Mouse (Mus musculus) midbrain, embryonic 13.5 days (tissue): ENCODE results near the gene Kctd15. TPM values are rescaled to one million over a fixed set of nuclear protein-coding genes. Genes with fewer than 3 reads are reported as not detected.

Source experiments
- ATAC-seq: fragments of 200-750 bp; cut with Nextera tagmentation; 2 replicates; pipeline ENCODE4 v1.8.0; 2017; ENCODE audit warnings: mild to moderate bottlenecking, moderate TSS enrichment, moderate library complexity
- H3K27ac ChIP-seq: fragments of 300-500 bp; sonication (generic); 2 replicates; pipeline ENCODE4 v1.5.1; 2015; ENCODE audit warnings: inconsistent platforms, mild to moderate bottlenecking, moderate library complexity
- H3K27me3 ChIP-seq: fragments of 300-500 bp; sonication (generic); 2 replicates; pipeline ENCODE4 v1.6.1; 2015; ENCODE audit warnings: mild to moderate bottlenecking, inconsistent platforms
- H3K36me3 ChIP-seq: fragments of 300-500 bp; sonication (generic); 2 replicates; pipeline ENCODE4 v1.6.1; 2015; ENCODE audit warnings: mild to moderate bottlenecking, inconsistent platforms
- H3K4me1 ChIP-seq: fragments of 300-500 bp; sonication (generic); replicated peaks from 2 replicates; pipeline ENCODE4 v1.6.1; 2015; ENCODE audit warnings: inconsistent platforms
- H3K4me2 ChIP-seq: fragments of 300-500 bp; sonication (generic); replicated peaks from 2 replicates; pipeline ENCODE4 v1.6.1; 2015; ENCODE audit warnings: moderate library complexity, mild to moderate bottlenecking, inconsistent platforms
- H3K4me3 ChIP-seq: fragments of 300-500 bp; sonication (generic); replicated peaks from 2 replicates; pipeline ENCODE4 v1.5.1; 2015; ENCODE audit warnings: mild to moderate bottlenecking, inconsistent platforms
- H3K9ac ChIP-seq: fragments of 300-500 bp; sonication (generic); replicated peaks from 2 replicates; pipeline ENCODE4 v1.6.1; 2015; ENCODE audit warnings: mild to moderate bottlenecking, inconsistent platforms
- H3K9me3 ChIP-seq: fragments of 300-500 bp; sonication (generic); 2 replicates; pipeline ENCODE4 v1.6.1; 2016; ENCODE audit warnings: mild to moderate bottlenecking, inconsistent platforms
- WGBS: fragments of 180-500 bp; shearing (Covaris S2); methylation state at CpG from one replicate; pipeline ENCODE4 v1.1.7; 2015; 5-methylcytosine and 5-hydroxymethylcytosine counted together
- polyA plus RNA-seq: library from polyadenylated mRNA; unstranded; fragments of >200 nt; fragmentation: Nextera tagmentation; extraction: Ambion mirVana; gene quantifications from 2 replicates; pipeline ENCODE4 v1.2.1, GENCODE M21; 2015

The Kctd15 gene
- polyA plus RNA-seq, 1 experiment from 2014 or later, result 42.8 TPM

- Histone ChIP-seq H3K27me3 (no peaks in the 10 kb centered on the region), H3K4me2 (no peak overlapping the region), H3K4me1 (peaks cover 41% of the 10 kb centered on the region), H3K9me3 (no peaks in the 10 kb centered on the region), H3K9ac (no peak overlapping the region), H3K36me3 (peaks cover 94% of the 10 kb centered on the region), H3K4me3 (no peak overlapping the region), H3K27ac (no peak overlapping the region)
- 82% methylated on average over 6 of the region's 6 CpGs for WGBS
- no peak for ATAC-seq
Measured at GRCm38 (mm10) chr7:34643329-34643728, 13.2 kb downstream of the Kctd15 start.

- Histone ChIP-seq H3K9me3 (no peaks in the 10 kb centered on the region), H3K4me1 (peaks cover 31% of the 10 kb centered on the region), H3K4me3 (no peak overlapping the region), H3K27ac (peak overlapping the region; percentile 35; the same call in 1 of the 2 replicates), H3K36me3 (peaks cover 80% of the 10 kb centered on the region), H3K4me2 (no peak overlapping the region), H3K9ac (0 out of 2 replicates have a peak overlapping the region, but pooled peaks have one; percentile 19), H3K27me3 (no peaks in the 10 kb centered on the region)
- 92% methylated on average over 13 of the region's 13 CpGs for WGBS
- ATAC-seq, result no peak
Measured at GRCm38 (mm10) chr7:34641968-34642367, 14.6 kb downstream of the Kctd15 start.

DNA sequence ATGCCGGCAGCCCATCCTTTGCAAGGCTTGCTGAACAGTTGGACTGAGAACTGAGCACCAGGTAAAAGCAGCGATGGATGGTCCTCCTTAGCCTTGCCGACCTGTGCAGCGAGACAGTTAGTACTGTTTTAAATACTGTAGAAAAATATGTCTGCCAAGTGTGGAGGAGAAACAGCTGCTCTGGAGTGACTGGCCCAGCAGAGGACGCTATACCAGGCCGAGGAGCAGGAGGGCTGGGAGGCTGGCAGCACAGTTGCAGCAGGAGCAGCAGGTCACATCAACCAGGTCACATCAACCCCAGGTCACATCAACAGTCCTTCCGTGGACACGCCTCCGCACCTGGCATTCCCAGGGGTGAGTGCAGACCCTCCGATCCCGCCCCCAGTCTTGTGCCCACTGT lies 16.7 kb downstream of the Kctd15 start:
- Histone ChIP-seq H3K36me3 (peaks cover 61% of the 10 kb centered on the region), H3K4me1 (peaks cover 21% of the 10 kb centered on the region), H3K4me3 (no peak overlapping the region), H3K27ac (no peak overlapping the region), H3K4me2 (no peak overlapping the region), H3K9ac (no peak overlapping the region), H3K27me3 (no peaks in the 10 kb centered on the region), H3K9me3 (no peaks in the 10 kb centered on the region)
- no peak; the same call in 1 of the 2 replicates for ATAC-seq
- 93% methylated on average over 11 of the region's 11 CpGs for WGBS

DNA sequence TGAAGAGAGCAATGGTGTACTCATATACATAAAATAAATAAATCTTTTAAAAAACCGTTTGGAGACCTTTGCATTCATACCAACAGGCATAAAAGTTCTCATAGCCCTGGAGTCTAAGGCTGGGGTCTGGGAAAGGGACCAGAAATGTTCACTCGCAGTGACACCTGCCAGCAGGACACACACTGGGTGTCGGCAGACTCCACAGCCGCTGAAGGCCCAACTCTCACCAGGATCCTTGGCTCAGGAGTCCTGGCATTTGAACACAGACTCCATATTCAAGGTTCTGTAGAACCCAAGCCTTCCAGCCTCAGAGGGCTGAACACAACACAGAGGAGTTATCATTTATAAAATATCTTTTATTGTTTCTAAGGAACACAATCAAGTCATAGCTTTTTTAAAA lies 19.9 kb downstream of the Kctd15 start:
- no peak for ATAC-seq
- Histone ChIP-seq H3K36me3 (peaks cover 32% of the 10 kb centered on the region), H3K9ac (no peak overlapping the region), H3K27me3 (no peaks in the 10 kb centered on the region), H3K4me2 (no peak overlapping the region), H3K9me3 (no peaks in the 10 kb centered on the region), H3K4me1 (peaks cover 9% of the 10 kb centered on the region), H3K27ac (no peak overlapping the region), H3K4me3 (no peak overlapping the region)
- 87% methylated on average over 4 of the region's 4 CpGs for WGBS

GRCm38 (mm10) chr7:34632966-34633742 lies 23.4 kb downstream of the Kctd15 start:
- Histone ChIP-seq H3K27ac (no peak overlapping the region), H3K9ac (no peak overlapping the region), H3K36me3 (no peaks in the 10 kb centered on the region), H3K4me3 (no peak overlapping the region), H3K4me1 (peaks cover 15% of the 10 kb centered on the region), H3K4me2 (no peak overlapping the region), H3K27me3 (no peaks in the 10 kb centered on the region), H3K9me3 (no peaks in the 10 kb centered on the region)
- WGBS, result 86% methylated on average over 10 of the region's 10 CpGs
- no peak for ATAC-seq

- H3K4me2 ChIP-seq, result peak overlapping the region; percentile 58
- H3K27me3 ChIP-seq, result no peaks in the 10 kb centered on the region
- H3K4me3 ChIP-seq, result peak overlapping the region; percentile 30
- no peaks in the 10 kb centered on the region for H3K36me3 ChIP-seq
- H3K9me3 ChIP-seq, result no peaks in the 10 kb centered on the region
- H3K4me1 ChIP-seq, result peaks cover 15% of the 10 kb centered on the region
- WGBS, result under 1% methylated on average over 34 of the region's 34 CpGs
- peak; percentile 89 for ATAC-seq
- peak overlapping the region; percentile 57 for H3K9ac ChIP-seq
- H3K27ac ChIP-seq, result peak overlapping the region; percentile 74
Measured at GRCm38 (mm10) chr7:34630211-34631085, 26.1 kb downstream of the Kctd15 start.

DNA sequence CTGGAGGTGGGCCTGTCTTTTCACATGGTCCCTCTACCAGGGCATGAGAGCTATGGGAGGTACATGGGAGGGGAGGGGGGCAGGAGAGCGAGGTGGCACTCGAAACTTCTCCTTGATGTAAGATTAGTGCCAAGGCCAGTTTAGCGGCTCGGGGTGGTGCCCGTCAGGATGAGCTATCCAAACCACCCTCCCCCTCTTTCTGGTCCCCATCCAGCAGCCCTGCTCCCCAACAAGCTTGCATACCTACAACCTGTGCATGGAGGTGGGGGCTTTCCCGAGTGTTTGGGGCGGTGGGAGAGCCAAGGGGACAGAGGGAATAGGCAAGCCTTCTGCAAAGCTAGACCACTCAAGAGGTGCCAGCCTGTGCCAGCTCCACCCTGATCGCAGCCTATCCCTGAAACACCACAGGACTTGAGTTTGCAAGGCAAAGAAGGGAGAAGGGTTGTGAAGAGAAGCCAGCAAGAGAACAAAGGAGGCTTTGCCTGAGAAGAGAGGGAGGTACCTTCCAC lies 26.8 kb downstream of the Kctd15 start:
- Histone ChIP-seq H3K4me1 (peaks cover 15% of the 10 kb centered on the region), H3K36me3 (no peaks in the 10 kb centered on the region), H3K4me3 (peak overlapping the region; percentile 30), H3K9ac (peak overlapping the region; percentile 57; the same call in 1 of the 2 replicates), H3K9me3 (no peaks in the 10 kb centered on the region), H3K27me3 (no peaks in the 10 kb centered on the region), H3K4me2 (peak overlapping the region; percentile 58), H3K27ac (peak overlapping the region; percentile 74)
- WGBS, result 48% methylated on average over 8 of the region's 8 CpGs
- peak; percentile 47 for ATAC-seq

DNA sequence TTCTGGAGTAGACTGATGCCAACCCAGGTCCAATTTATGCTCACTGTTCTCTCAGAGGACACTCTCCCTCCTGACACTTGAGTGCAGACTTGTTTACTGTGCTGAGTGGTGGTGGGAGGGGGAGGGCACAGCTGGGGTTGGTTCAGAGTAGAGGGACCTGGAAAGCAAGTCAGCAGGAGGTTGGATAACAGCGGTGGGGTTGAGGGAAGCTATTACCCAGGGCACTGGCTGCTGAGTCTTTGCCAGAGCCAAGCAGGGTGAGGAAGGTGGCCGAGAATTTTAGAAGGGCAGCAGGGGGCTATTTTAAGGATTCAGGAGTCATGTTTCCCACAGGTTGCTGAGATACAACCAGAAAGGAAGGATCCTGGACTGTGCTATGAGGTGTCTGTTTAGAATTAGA lies 36.1 kb downstream of the Kctd15 start:
- Histone ChIP-seq H3K27me3 (no peaks in the 10 kb centered on the region), H3K9me3 (peaks cover 6% of the 10 kb centered on the region; the same call in 1 of the 2 replicates), H3K27ac (no peak overlapping the region), H3K4me1 (no peaks in the 10 kb centered on the region), H3K9ac (no peak overlapping the region), H3K36me3 (no peaks in the 10 kb centered on the region), H3K4me2 (no peak overlapping the region), H3K4me3 (no peak overlapping the region)
- WGBS, result 34% methylated on average over 2 of the region's 2 CpGs
- ATAC-seq, result no peak

GRCm38 (mm10) chr7:34618141-34618890 lies 38.2 kb downstream of the Kctd15 start:
- H3K4me3 ChIP-seq, result no peak overlapping the region
- WGBS, result 87% methylated on average over 11 of the region's 11 CpGs
- H3K9me3 ChIP-seq, result peaks cover 6% of the 10 kb centered on the region; the same call in 1 of the 2 replicates
- no peak overlapping the region for H3K4me2 ChIP-seq
- no peak overlapping the region for H3K9ac ChIP-seq
- no peaks in the 10 kb centered on the region for H3K36me3 ChIP-seq
- H3K27ac ChIP-seq, result no peak overlapping the region
- no peak for ATAC-seq
- H3K27me3 ChIP-seq, result no peaks in the 10 kb centered on the region
- 0 out of 2 replicates have a peak, but pooled peaks cover 4% of the 10 kb centered on the region for H3K4me1 ChIP-seq

GRCm38 (mm10) chr7:34616275-34616674 lies 40.3 kb downstream of the Kctd15 start:
- H3K4me3 ChIP-seq, result no peak overlapping the region
- no peak overlapping the region for H3K4me2 ChIP-seq
- WGBS, result 97% methylated on average over 2 of the region's 2 CpGs
- H3K27ac ChIP-seq, result no peak overlapping the region
- H3K9ac ChIP-seq, result no peak overlapping the region
- no peak for ATAC-seq
- 0 out of 2 replicates have a peak, but pooled peaks cover 4% of the 10 kb centered on the region for H3K4me1 ChIP-seq
- no peaks in the 10 kb centered on the region for H3K36me3 ChIP-seq
- H3K9me3 ChIP-seq, result peaks cover 6% of the 10 kb centered on the region; the same call in 1 of the 2 replicates
- H3K27me3 ChIP-seq, result no peaks in the 10 kb centered on the region

DNA sequence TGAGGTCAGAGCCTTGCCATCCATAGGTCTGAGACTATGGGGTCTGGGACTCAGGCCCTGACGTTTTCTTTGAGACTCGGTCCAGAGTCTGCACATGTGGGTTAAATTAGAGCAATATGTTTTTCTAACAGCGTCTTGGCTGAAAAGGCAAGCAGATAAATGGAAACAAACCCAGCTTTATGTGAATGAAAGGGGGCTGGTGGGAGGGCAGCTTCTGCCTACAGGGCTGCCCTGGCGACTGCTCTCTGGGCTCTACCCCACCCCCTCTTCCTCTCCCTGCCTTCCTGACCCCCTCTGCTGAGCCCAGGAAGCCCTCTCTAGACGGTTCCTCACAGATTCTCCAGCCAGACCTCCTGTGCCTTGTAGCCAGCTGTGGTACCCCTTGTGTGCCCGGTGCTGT lies 46.1 kb downstream of the Kctd15 start:
- Histone ChIP-seq H3K4me2 (no peak overlapping the region), H3K36me3 (no peaks in the 10 kb centered on the region), H3K27ac (no peak overlapping the region), H3K4me1 (peaks cover 28% of the 10 kb centered on the region), H3K27me3 (no peaks in the 10 kb centered on the region), H3K9ac (no peak overlapping the region), H3K4me3 (no peak overlapping the region), H3K9me3 (no peaks in the 10 kb centered on the region)
- ATAC-seq, result no peak
- WGBS, result 63% methylated on average over 6 of the region's 6 CpGs
